Mouse (Mus musculus) left cerebral cortex, postnatal 4 days (tissue): ENCODE data around the gene Nova2. TPM values are rescaled to one million over a fixed set of nuclear protein-coding genes. Genes with fewer than 3 reads are reported as not detected.

Source experiments
- DNase-seq: peaks from one replicate; pipeline ENCODE4 v3.0.0-alpha.2; 2022
- intact Hi-C: fragments of 180-260 bp; cut with DNase I; formaldehyde crosslinking; loops from one replicate; pipeline ENCODE4 v1.15.1; 2025
- total RNA-seq, 2 experiments: library from RNA; stranded (reverse); gene quantifications; 2 replicates each; pipeline ENCODE4 v1.2.3; 2021

The Nova2 gene
- 100 to 1,000 TPM; 152 to 154 TPM for total RNA-seq

- intact Hi-C loops = no loop called here
- DNase-seq = peak; percentile 99
Observed at GRCm38 (mm10) chr7:18925162-18925938, at the start of gene Nova2. Gene Nova2 (plus strand): TSS chr7:18925888.

GRCm38 (mm10) chr7:18878691-18879090, 47.0 kb upstream of the Nova2 start:
- intact Hi-C loops = loop anchor here (10.0 kb wide), 1 partner anchor 134 kb away; no protein-coding TSS in a partner anchor
- no peak for DNase-seq

GRCm38 (mm10) chr7:18883991-18884744, 41.5 kb upstream of the Nova2 start:
- intact Hi-C loops = no loop called here

DNA sequence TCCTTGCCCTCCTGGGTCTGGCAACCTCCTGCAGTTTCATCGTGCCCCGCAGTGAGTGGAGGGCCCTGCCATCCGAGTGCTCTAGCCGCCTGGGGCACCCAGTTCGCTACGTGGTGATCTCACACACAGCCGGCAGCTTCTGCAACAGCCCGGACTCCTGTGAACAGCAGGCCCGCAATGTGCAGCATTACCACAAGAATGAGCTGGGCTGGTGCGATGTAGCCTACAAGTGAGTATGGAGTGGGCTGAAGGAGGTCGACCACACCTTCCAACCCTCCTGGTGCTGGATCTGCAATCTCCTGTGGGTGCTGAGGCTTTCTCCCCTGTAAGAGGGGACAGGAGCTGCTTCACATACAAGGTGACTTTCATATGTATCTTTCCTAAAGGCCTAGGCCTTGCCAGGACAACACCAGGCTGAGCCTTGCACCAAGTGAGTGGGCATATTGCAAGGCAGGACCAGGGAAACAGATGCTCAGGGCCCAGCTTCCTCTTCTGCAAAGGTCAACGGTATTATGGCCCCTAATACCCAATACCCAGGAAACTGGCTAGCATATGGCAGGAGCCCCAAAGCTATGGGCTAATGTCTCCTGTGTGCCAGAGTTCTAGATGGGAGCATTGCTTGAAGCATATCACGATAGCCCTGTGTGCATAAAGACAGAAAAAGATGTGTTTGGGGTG, 40.8 kb upstream of the Nova2 start:
- DNase-seq = no peak
- intact Hi-C loops = no loop called here

More at GRCm38 (mm10) chr7:18883991-18884744, 41.5 kb upstream of the Nova2 start:
- DNase-seq = no peak

DNA sequence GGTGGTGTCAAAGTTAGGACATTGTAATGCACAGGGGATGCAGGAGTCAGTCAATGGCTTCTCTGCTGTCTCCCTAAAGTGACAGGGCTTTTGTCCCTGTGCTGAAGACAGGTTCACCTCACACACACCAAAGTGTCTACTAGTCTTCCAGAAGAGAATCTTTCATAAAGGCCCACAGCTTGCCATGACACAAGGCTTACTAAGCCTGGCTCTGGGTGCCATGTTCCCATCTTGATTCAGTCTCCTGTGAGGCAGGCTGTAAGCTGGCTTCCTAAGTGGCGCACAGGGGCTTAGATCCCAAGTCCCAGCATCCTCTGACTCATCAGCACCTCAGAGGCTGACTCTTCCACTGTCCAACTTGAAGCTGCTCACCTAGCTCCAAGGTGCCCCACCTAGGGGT, 38.7 kb upstream of the Nova2 start:
- intact Hi-C loops = no loop called here
- no peak for DNase-seq

DNA sequence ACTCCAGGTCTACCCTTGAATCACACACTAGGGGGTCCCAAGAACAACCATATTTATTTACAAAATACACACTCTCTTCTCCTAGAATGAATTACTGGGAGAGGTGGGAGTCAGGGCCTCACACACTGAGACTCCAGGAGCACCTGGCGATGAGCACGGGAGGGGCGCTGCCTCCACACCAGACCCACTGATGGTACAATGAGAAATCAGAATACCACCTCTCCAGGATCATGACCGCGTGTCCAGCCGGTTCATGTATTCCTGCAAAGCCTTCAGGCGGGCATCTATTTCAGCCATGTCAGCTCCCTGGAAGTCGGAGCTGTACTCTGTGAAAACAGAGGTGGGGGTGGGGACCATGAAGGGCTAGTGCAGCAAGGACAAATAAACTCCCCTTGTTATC, 34.8 kb upstream of the Nova2 start:
- no peak for DNase-seq
- intact Hi-C loops = loop anchor here (10.0 kb wide), 1 partner anchor 114 kb away; the partner anchor contains the start of gene Irf2bp1

- peak; percentile 90 for DNase-seq
- intact Hi-C loops = loop anchor here (10.0 kb wide), 1 partner anchor 113 kb away; the partner anchor contains the start of gene Irf2bp1
Observed at GRCm38 (mm10) chr7:18891872-18892599, 33.7 kb upstream of the Nova2 start.

DNA sequence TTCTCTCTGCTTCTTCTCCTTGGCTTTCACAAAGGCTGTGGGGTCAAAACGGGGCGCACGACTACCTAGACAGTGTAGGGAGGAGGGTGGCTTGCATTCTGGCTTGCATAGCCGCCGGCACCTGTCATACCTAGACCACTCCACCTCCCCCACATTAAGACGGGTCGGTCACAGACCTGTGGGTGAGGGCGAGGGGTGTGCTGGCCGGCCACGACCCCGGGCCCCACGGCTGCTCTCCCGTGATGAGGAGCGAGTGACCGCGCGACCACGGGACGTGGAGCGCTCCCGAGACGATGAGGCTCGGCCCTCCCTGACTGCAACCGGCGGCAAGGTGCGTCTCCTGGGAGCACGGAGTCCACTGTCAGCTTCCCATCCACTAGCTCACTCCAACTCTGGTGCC, 32.7 kb upstream of the Nova2 start:
- no peak for DNase-seq
- intact Hi-C loops = loop anchor here (10.0 kb wide), 1 partner anchor 112 kb away; the partner anchor contains the start of gene Irf2bp1

- DNase-seq = peak; percentile 75
- intact Hi-C loops = loop anchor here (10.0 kb wide), 1 partner anchor 111 kb away; the partner anchor contains the start of gene Irf2bp1
Observed at GRCm38 (mm10) chr7:18893651-18894430, 31.8 kb upstream of the Nova2 start.

GRCm38 (mm10) chr7:18896536-18896935, 29.2 kb upstream of the Nova2 start:
- peak; percentile 56 for DNase-seq
- intact Hi-C loops = loop anchor here (5.0 to 10.0 kb wide), 2 partner anchors 56 to 108 kb away; partner anchors contain the start of gene Irf2bp1

- no peak for DNase-seq
- intact Hi-C loops = no loop called here
Observed at GRCm38 (mm10) chr7:18900513-18900912, 25.2 kb upstream of the Nova2 start.

GRCm38 (mm10) chr7:18902486-18902885, 23.2 kb upstream of the Nova2 start:
- DNase-seq = no peak
- intact Hi-C loops = no loop called here

DNA sequence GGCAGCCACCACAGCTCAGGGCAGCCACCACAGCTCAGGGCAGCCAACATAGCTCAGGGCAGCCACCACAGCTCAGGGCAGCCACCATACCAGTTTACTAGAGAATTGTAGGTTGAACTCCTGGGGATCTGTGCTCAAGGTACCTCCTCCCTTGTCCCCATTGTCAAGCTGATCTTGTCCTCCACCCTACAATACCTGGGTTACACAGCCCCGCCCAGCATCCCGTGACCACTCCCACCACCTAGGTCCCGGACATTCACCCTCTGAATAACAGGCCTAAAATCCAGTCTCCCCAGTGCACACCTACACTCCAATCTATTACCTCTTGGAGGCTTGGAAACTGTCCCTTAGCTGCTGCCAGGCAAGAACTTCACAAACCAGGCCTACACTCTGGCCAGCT, 20.7 kb upstream of the Nova2 start:
- intact Hi-C loops = no loop called here
- no peak for DNase-seq

DNA sequence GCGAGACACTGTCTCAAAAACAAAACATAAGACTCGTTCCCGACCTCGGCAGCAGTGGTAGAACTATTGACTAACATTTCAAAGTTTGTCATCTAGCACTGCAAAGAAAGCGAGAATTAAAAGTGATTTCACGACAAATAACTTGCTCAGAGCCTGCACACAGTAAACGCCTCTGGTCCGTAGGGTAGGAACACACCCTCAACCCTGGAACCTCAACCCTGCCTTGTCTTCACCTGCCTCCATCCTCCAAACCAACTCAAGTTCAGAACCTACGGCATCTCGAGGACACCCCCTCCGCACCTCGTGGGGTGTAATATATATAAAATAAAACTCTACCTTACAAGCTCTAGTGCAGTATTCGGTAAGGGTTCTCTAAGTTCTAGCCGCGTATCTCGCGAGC, 15.9 kb upstream of the Nova2 start:
- intact Hi-C loops = no loop called here
- no peak for DNase-seq

GRCm38 (mm10) chr7:18910241-18910831, 15.4 kb upstream of the Nova2 start, which contains the start of gene Ccdc61:
Gene Ccdc61 (minus strand): TSS chr7:18910415.
- intact Hi-C loops = no loop called here
- DNase-seq = peak; percentile 98

DNA sequence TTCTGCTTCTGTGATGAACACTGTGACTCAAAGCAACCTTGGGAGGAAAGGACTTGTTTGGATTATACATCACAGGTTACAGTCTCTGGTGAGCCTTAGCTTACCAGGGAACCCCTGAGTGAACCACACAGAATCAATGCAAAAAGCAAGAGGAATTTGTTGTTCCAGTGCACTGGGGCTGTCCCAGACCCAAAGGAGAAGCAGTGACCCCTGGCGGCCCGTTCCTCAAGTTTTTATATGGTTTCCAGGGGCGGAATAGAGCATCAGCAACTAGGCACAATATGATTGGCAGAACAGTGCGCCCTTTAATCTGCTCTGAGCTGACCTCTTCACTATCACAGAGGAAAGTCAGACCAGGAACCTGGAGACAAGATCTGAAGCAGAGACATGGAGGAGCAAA, 9.4 kb upstream of the Nova2 start:
- intact Hi-C loops = no loop called here
- DNase-seq = no peak

- intact Hi-C loops = no loop called here
- peak; percentile 51 for DNase-seq
Observed at GRCm38 (mm10) chr7:18917931-18918330, 7.8 kb upstream of the Nova2 start.

DNA sequence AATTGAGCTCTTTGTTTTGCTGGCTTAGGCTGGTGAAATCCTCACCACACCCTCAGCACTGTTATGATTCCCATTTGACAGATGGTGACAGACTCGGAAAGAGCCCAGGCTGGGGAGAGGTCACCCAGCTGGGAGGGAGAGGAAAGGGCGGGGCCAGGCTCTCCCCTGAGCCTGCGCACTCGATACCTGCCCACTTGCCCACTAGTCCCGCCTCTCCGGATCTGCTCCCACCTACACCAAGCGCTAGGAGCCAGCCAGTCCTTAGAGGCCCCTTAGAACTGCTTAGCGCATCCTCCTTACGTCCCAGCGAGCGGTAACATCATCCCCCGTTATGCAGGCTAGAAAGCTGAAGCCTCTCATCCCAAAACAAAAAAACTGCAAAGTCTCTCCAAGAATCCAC, 4.6 kb upstream of the Nova2 start:
- peak; percentile 47 for DNase-seq

GRCm38 (mm10) chr7:18922807-18923206, 2.9 kb upstream of the Nova2 start:
- intact Hi-C loops = no loop called here
- peak; percentile 60 for DNase-seq

More for the DNA sequence above, 4.6 kb upstream of the Nova2 start:
- intact Hi-C loops = no loop called here
